Mouse (Mus musculus): ENCODE measurements around the gene Mt3. TPM values are rescaled to one million over a fixed set of nuclear protein-coding genes. Genes with fewer than 3 reads are reported as not detected.
A peak's percentile ranks its signal among the peaks of the same experiment; 100 is the strongest.
"Not testable (repeated sequence)": the region's sequence is repeated elsewhere in the genome, so short reads cannot be mapped to it uniquely, and the experiment has no call there.

Gene Mt3
- total RNA-seq (2022) = 10 to 100 TPM in 2 of 4 experiments, 1 to 10 TPM in 2; 7.4 to 11.2 (median 9.6) TPM

- DNase-seq = no peak
These were observed at the start of gene Mt3 for GRCm38 (mm10) chr8:94152513-94153300. TSS of gene Mt3 (plus strand) at chr8:94152607.

DNA sequence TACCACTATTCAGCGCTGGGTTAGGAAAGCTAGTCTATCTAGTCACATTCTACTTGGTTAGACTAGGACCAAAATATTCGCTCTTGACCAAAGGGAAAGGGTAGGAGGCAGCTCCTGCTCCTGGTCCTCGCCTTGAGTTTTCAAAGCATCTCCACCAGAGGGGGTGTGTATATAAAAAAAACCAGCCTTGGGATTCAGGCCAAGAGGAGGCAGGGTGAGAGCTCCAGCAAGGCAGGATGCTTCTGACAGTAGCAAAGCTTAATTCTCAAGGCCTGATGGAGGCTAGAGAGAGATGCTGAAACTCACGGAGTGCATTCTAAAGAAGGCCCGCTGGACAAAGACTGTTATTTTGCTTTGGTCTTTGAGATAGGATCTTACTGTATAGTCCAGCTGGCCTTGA, 48.3 kb upstream of the Mt3 start:
- no peak for DNase-seq

- DNase-seq = peak; percentile 49
These were observed 44.5 kb upstream of the Mt3 start for GRCm38 (mm10) chr8:94107871-94108270.

GRCm38 (mm10) chr8:94109396-94109795, 43.0 kb upstream of the Mt3 start:
- no peak for DNase-seq

DNA sequence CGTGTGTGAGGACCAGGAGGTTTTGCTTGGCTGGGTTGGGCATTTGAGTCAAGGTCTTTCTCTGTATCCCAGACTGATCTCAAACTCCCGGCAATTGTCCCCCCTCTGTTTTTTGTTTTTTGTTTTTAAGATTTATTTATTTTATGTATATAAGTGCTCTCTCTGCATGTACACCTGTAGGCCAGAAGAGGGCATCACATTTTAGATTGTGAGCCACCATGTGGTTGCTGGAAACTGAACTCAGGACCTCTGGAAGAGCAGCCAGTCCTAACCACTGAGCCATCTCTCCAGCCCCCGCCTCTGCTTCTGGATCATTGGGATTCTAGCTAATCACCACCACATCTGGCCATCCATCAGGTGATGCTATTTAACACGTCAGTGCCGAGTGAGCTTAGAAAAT, 42.6 kb upstream of the Mt3 start:
- DNase-seq = no peak

DNA sequence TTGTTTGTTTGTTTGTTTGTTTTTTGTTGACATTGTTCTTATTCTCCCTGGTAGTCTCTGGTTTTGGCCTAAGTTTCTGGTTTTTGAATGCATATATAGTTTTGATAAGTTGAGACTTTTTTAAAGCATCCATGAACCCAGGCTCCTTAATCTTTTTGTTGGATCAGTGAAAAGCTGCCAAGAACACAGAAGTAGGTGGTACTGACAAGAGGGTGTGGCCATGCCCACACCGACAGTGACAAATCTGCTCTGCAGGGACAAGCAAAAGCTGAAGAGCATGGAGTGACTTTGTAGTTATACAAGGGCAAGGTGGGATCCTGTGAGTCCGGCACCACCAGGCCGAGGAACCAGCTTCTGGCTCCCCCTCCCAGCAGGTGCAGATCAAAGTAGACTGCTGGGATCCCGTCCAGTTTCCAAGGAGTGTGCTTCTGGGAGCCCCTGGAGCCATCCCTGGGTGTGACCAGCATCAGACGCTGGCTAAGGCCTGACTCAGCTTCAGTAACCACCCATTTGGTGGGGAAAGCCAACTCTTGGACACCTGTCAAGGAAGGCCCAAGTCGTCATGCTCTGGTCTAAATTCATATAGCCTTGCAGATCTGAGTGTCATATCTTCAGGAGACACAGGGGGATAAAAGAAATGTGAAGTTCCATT, 41.8 kb upstream of the Mt3 start:
- DNase-seq = no peak

- no peak for DNase-seq
These were observed 39.0 kb upstream of the Mt3 start for GRCm38 (mm10) chr8:94113435-94113834.

- no peak for DNase-seq
These were observed 38.4 kb upstream of the Mt3 start for GRCm38 (mm10) chr8:94113972-94114371.

GRCm38 (mm10) chr8:94118776-94119430, 33.5 kb upstream of the Mt3 start:
- DNase-seq = no peak

DNA sequence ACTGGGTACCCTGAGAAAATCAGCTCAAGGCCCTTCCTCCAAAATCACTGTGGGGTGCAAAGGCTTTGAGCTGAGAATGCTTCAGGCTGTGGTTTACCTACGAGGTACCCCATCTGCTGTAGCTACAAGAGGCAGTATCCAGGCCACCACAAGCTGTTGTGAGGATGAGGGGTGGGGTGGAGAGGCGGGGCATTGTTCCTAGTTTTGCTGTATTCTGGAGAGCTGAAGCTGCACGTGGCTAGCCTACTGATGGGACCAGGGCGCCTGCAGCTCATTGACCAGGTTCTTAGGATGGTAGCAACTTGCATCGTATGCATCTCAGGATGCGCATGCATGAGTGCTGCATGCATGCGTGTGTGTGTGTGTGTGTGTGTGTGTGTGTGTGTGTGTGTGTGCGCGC, 30.8 kb upstream of the Mt3 start:
- DNase-seq = no peak

DNA sequence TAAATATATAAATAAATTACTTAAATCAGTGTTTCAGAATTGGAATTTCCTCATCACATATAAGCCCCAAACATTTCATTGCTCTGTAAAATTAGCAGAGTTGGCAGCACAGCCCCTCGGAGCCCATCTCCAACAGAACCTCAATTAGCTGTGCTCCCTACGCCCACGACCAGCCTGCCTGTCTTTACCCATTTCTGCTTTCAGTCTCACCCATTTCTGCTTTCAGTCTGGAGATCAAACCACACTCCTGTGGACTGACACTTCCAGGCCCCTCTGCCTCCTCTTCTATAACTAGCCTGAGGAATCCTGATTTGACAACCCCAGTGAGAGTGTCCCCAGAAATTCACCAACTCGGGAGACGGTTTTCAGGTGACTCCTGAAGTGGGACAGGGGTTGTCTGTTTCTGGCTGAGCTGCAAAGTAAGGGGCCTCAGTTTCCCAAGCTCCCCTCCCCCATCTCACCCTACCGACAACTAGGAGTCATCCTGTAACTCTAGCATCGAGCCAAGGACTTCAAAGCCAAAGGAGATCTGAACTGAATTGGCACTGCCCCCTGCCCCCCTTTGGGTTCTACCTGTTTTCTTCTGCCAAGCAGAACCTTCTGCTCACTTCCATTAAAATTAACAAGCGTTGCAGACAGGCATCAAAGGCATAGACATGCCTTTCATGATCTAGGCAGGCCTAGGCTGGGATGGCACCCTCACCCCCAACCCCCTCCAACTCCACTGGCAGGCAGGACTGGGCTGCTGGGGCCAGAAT, 29.5 kb upstream of the Mt3 start:
- no peak for DNase-seq

GRCm38 (mm10) chr8:94127711-94128110, 24.7 kb upstream of the Mt3 start:
- no peak for DNase-seq

DNA sequence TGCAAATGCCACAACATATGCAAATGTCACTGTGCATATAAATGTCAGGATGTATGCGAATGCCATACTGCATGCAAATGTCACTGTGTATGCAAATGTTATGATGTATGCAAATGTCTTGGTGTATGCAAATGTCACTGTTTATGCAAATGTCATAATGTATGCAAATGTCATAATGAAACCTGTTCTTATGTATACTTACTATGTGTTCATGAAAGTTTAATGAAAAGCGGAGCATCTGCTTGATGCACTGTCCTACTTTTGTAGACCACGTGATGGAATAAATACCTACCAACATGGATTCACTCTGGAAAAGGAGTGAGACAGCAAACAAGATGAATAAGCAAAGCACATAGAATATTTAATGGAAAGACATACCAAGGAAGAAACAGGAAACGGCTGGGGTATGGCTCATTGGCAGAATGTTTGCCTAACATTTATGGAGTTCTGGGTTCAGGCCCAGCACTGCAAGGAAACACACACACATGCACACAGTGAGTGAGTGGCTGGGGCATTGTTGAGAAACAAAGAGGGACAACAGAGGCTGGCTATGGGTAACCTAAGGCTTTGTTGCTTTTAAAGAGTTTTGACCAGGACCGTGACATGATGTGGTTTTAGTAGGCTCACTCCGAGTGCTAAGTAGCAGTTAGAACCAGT, 23.1 kb upstream of the Mt3 start:
- DNase-seq = no peak

- DNase-seq = no peak
These were observed 22.3 kb upstream of the Mt3 start for GRCm38 (mm10) chr8:94130126-94130525.

DNA sequence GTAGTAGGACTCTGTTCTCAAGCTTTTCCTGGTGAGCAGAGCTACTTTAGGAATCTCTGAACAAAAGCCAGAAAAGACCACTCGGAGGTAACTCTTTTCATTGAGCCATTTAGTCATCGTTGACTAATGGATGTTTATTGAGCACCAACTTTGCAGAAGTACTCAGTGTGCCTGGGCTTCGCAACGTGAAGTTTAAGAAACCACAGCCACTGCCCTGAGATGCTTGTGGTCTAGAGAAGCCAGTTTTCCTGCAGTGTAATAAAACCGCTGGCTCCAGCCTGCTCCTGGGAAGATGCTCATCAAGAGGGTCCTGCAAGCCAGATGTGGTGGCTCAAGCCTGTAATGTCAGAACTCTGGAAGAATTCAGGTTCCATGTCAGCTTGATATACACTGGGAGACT, 20.3 kb upstream of the Mt3 start:
- no peak for DNase-seq

DNA sequence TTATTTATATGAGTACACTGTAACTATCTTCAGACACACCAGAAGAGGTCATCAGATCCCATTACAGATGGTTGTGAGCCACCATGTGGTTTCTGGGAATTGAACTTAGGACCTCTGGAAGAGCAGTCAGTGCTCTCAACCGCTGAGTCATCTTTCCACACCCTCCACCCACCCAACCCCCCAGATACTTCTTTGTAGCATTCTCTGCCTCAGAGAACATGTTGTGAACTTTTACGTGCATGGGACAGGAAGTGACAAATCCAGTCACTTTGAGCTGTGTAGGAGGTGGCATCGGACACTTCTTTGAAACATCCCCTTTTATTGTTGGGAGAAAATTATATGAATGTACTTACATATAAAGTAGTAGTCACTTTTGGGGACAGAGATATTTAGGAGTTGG, 17.8 kb upstream of the Mt3 start:
- DNase-seq = not testable (repeated sequence)

GRCm38 (mm10) chr8:94135556-94135955, 16.9 kb upstream of the Mt3 start:
- no peak for DNase-seq

GRCm38 (mm10) chr8:94136192-94136591, 16.2 kb upstream of the Mt3 start:
- DNase-seq = no peak

DNA sequence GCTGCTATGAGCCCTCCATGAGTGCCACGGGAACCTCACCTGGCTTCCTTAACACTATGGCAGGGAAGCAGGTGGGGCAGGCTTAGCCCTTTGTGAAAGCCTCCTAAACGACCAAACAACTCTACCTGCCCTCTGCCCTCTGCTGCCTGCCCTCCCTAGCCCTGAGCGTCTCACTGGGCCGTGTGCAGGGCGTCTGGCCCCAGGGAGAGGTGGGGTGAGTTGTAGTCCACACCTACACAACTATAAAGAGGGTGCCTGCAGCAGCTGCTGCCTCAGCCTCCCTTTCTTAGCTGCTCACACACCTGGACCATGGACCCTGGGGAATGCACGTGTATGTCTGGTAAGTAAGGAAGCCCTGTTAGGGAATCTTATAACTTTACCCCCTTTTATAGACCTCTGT, 15.5 kb upstream of the Mt3 start, which contains the start of gene Mt4:
Mt4 (plus strand) TSS at position 265 of the 400 bp plus-strand sequence.
- DNase-seq = no peak

DNA sequence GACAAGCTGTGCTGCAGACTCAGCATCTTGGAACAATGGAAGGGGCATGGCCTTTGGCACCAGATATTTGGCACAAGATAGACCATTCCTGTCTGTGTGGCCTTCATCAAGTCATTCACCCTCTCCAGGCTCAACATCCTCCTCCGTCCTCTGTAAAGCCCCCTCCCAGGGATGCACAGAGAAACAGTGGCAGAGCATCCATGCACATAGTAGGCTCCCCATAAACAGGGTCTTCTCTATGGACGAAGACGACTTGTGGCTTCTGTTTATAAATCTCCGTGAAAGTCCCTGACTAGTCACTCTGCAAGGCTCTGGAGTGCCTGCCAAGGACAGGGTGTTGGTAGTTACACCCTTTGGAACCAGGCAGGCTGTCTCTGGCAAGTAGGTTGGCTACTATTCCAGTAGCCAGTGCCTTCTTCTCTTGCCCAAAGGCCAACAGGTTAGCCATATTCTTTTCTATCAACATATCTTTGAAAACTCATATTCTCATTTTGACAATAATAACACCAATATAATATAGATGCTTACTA, 12.1 kb upstream of the Mt3 start:
- peak; percentile 14 for DNase-seq

DNA sequence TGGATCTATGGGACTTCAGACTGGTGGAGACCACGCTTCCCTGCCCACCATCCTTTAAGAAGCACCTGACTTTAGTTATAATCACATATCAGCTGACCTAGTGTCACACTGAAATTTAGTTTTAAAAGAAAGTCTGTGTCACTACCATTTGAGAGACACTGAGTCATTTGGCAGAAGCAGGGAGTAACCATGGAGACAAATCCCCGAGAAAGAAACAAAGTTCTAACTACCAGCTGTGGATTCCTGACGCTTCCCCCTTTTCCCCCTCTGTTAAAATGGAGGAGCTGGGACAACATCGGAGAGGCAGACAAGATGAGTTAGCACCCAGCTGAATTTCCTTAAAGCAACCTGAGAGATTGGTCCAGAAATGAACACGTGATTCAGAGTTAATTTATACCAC, 4.2 kb upstream of the Mt3 start:
- DNase-seq = no peak

DNA sequence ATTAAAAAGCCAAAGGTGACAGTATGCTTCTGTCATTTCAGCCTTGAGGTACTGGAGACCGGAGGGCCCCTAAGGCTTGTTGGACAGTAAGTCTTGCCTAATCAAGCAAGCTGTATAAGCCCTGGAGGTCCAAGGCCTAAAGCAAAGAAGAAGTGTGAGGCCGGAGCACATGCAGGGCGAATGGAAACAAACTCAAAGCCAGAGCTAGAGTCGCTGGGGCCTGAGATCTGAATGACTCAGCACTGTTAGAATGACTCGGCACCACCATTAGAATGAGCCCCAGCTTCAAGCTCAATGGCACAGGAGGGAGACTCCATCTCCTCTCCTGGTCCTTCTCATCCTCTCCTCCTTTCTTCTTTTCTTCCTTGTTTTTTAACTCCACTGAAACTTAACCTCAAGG, 1.5 kb upstream of the Mt3 start:
- DNase-seq = no peak

Data from adrenal gland, adult 8-10 months (tissue).